Mouse (Mus musculus): Measurements from ENCODE around the gene Lrp2. TPM values are rescaled to one million over a fixed set of nuclear protein-coding genes. Genes with fewer than 3 reads are reported as not detected.

Gene Lrp2
- polyA plus RNA-seq (2015; fragmentation: Nextera tagmentation; extraction: Ambion mirVana): 0.39 and 0.59 TPM in 2 replicates

DNA sequence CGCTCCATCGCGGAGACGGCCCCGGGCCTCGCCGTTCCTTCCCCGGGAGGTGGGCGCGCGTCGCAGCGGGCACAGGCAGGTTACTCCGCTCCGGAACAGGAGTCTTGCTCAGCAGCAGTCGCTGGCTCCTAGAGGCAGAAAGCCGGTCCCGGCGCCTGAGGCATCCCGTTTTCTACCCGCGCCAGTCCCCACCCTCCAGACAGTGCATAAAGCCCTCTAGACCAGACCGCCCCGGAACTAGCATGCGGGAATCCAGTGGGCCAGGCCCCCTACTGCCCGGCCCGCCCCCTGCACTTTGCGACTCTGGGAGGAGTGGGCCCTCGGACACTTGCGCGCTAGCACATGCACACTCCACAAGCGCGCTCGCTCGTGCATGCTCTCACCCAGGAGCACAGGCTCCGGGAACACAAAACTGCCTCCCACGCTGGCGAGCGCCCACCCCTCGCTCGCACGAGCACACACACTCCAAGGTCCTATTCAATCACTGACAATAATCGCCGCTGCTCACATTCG is at the start of gene Lrp2:
TSS of gene Lrp2 (minus strand) at position 180 of the 513 bp plus-strand sequence.
- Histone ChIP-seq H3K4me2 (peak within 1 kb of the TSS; percentile 100), H3K9me3 (no peaks in the 10 kb centered on the region), H3K4me3 (peak within 1 kb of the TSS; percentile 74), H3K27ac (replicated peaks) (no peak within 1 kb of the TSS), H3K9ac (peak within 1 kb of the TSS; percentile 72), H3K27me3 (peaks cover 68% of the 10 kb centered on the region), H3K4me1 (replicated peaks) (peaks cover 42% of the 10 kb centered on the region), H3K36me3 (no peaks in the 10 kb centered on the region)
- under 1% methylated on average over 45 of the region's 45 CpGs for WGBS
- peak; percentile 78 for ATAC-seq (ENCODE audit: low read depth)

DNA sequence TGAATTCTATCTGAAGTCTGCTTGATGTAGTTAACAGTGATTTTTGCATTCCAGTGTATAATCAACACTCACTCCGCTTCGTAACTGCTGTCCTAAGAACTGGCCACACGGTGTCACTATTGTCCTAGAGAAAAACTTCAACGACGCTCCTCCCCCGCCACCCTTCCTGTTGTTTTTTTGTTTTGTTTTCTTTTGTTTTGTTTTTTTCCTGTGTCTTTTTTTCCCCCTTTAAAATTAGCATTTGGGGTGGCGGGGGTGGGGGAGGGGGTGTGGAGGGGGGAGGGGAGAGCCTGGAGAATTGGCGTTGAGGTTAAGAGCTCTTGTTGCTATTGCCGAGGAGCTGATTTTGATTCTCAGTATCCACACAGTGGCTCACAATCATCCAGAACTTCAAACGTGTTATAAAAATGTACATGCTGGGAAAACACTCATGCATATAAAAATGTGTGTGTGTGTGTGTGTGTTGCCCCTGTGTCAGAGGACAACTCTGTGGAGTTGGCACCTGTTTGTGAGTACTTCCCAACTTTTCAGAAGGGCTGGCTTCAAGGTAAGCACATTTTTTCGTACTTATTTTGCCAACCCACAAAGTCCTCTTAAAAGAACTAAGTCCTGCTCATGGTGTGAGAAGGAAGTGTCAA is 49.3 kb upstream of the Lrp2 start:
- no peaks in the 10 kb centered on the region for H3K36me3 ChIP-seq
- no peak for ATAC-seq (ENCODE audit: low read depth)

DNA sequence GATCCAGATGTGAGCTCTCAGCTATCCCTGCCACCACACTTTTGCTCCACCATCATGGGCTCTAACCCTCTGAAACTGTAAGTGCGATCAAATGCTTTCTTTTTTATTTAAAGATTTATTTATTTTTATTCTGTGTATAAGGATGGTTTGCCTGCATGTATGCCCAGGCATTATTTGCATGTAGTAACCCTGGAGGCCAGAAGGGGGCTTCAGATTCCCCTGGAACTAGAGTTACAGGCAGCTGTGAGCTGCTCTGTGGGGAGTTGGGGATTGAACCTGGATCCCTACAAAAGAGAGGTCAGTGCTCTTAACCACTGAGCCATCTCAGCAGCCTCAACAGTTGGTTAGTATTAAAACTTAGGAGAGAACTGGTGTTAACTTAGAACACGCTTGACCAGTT is 45.6 kb upstream of the Lrp2 start:
- Histone ChIP-seq H3K27ac (replicated peaks) (no peak overlapping the region), H3K4me2 (no peak overlapping the region), H3K9ac (no peak overlapping the region), H3K27me3 (peaks cover 3% of the 10 kb centered on the region; the same call in 1 of the 2 replicates), H3K9me3 (no peaks in the 10 kb centered on the region), H3K4me1 (replicated peaks) (no peaks in the 10 kb centered on the region; the same call in 1 of the 2 replicates), H3K36me3 (no peaks in the 10 kb centered on the region), H3K4me3 (no peak overlapping the region)
- 92% methylated on average over 2 of the region's 2 CpGs for WGBS
- ATAC-seq (ENCODE audit: low read depth): no peak

More for the DNA sequence above, 49.3 kb upstream of the Lrp2 start:
- WGBS: 12% methylated on average over 11 of the region's 11 CpGs
- no peaks in the 10 kb centered on the region; the same call in 1 of the 2 replicates for H3K4me1 ChIP-seq (replicated peaks)
- no peaks in the 10 kb centered on the region for H3K9me3 ChIP-seq
- H3K27ac ChIP-seq (replicated peaks): no peak overlapping the region
- peaks cover 3% of the 10 kb centered on the region; the same call in 1 of the 2 replicates for H3K27me3 ChIP-seq
- 0 out of 2 replicates have a peak overlapping the region, but pooled peaks have one; percentile 22 for H3K9ac ChIP-seq
- peak overlapping the region; percentile 50 for H3K4me2 ChIP-seq
- peak overlapping the region; percentile 27 for H3K4me3 ChIP-seq

DNA sequence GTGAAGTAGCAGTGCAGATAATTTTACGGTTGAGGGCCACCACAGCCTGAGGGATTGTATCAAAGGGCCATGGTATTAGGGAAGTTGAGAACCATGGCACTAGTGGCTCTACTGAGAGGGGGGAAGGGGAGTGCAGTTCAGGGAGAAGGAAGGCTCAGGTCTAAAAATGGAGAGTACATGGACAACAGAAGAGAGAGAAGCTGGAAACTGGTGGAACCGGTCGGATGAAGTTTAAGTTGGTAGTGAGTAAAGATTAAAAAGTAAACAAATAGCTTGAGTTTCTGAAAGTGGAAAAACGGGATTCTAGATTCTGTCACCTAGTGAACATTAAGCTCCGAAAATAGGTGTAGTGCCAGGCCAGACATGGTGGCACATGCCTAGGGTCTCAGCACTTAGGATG is 44.9 kb upstream of the Lrp2 start:
- Histone ChIP-seq H3K36me3 (no peaks in the 10 kb centered on the region), H3K4me1 (replicated peaks) (no peaks in the 10 kb centered on the region; the same call in 1 of the 2 replicates), H3K27me3 (peaks cover 3% of the 10 kb centered on the region; the same call in 1 of the 2 replicates), H3K9me3 (no peaks in the 10 kb centered on the region), H3K4me3 (no peak overlapping the region), H3K27ac (replicated peaks) (no peak overlapping the region), H3K4me2 (no peak overlapping the region), H3K9ac (no peak overlapping the region)
- WGBS: 95% methylated on average over 5 of the region's 5 CpGs
- ATAC-seq (ENCODE audit: low read depth): no peak

DNA sequence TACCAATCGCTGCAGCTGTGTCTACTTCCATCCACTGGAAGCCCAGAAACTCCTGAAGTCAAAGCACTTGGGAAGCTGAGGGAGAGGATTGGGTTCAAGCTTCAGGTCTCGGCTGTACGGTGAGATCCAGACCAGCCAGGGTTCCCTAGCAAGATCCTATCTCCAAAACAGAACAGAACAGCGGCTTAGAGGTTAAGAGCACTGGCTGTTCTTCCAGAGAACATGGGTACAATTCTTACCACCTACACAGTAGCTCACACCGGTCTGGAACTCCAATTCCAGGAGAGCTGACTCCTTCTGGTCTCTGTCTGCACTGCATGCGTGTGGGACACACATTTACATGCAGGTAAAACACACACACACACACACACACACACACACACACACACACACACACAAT is 44.0 kb upstream of the Lrp2 start:
- no peaks in the 10 kb centered on the region for H3K4me1 ChIP-seq (replicated peaks)
- no peak for ATAC-seq (ENCODE audit: low read depth)
- WGBS: 89% methylated on average over 6 of the region's 6 CpGs
- peaks cover 3% of the 10 kb centered on the region; the same call in 1 of the 2 replicates for H3K27me3 ChIP-seq
- no peak overlapping the region for H3K27ac ChIP-seq (replicated peaks)
- H3K36me3 ChIP-seq: no peaks in the 10 kb centered on the region
- H3K9me3 ChIP-seq: no peaks in the 10 kb centered on the region
- H3K4me2 ChIP-seq: no peak overlapping the region
- H3K4me3 ChIP-seq: no peak overlapping the region
- 0 out of 2 replicates have a peak overlapping the region, but pooled peaks have one; percentile 57 for H3K9ac ChIP-seq

DNA sequence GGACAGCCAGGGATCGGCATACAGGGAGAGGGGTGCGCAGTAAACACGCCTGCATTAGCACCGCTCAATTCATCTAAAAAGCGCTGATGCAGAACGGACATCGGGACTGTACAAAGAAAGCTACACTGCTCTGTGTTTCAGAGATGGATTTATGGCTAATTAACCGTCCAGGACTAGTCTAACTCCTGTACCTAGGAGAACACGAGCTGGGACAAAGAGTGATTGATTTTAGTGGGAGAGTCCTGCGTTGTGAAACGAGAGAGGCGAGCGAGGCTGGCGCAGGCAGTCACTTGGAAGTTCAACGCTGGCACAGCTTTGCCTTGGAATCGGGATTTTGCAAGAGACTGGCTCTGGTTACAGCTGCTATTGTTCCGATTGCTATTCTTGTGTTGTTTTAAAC is 43.4 kb upstream of the Lrp2 start:
- Histone ChIP-seq H3K27ac (replicated peaks) (no peak overlapping the region), H3K4me1 (replicated peaks) (no peaks in the 10 kb centered on the region), H3K4me2 (peak overlapping the region; percentile 47), H3K9ac (peak overlapping the region; percentile 57), H3K9me3 (no peaks in the 10 kb centered on the region), H3K36me3 (no peaks in the 10 kb centered on the region), H3K4me3 (peak overlapping the region; percentile 18), H3K27me3 (peaks cover 2% of the 10 kb centered on the region; the same call in 1 of the 2 replicates)
- peak; percentile 73 for ATAC-seq (ENCODE audit: low read depth)
- WGBS: 24% methylated on average over 17 of the region's 17 CpGs

DNA sequence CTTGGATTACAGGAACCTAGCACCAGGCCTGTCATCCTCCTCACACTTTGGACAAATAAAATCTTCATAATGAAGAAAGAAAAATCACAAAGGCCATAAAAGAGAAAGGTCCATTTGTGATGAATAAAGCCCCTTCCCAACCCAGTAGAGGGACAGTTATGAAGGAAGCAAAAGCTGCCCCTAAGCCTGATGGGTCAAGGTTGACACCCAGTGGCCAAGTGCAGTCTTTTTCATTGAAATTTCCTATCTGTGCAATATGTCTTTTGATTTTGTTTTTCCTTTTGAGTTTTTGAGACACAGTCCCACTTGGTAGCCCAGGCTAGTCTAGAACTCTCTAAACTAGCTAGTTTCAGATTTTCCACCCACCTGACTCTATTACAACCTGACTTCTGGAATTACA is 33.4 kb upstream of the Lrp2 start:
- H3K4me2 ChIP-seq: no peak overlapping the region
- H3K36me3 ChIP-seq: no peaks in the 10 kb centered on the region
- ATAC-seq (ENCODE audit: low read depth): no peak
- no peaks in the 10 kb centered on the region for H3K27me3 ChIP-seq
- no peak overlapping the region for H3K9ac ChIP-seq
- H3K4me1 ChIP-seq (replicated peaks): no peaks in the 10 kb centered on the region
- H3K4me3 ChIP-seq: no peak overlapping the region
- H3K9me3 ChIP-seq: no peaks in the 10 kb centered on the region
- H3K27ac ChIP-seq (replicated peaks): no peak overlapping the region

DNA sequence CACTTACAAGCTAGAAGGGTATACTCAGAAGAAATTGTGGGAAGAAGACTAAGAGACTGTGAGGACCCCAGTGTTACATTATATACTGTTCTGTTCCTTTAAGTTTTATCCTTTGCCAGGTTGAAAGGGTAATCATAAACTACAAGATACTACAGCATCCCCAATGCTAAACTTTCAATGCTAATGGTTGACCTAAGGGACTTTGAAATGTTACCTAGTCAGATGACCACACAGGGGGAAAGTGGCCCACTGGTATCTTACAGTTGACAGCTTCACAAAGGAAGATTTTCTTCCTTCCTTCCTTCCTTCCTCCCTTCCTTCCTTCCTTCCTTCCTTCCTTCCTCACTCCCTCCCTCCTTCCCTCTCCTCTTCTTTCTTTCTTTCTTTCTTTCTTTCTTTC is 32.5 kb upstream of the Lrp2 start:
- no peaks in the 10 kb centered on the region for H3K4me1 ChIP-seq (replicated peaks)
- no peak overlapping the region for H3K27ac ChIP-seq (replicated peaks)
- ATAC-seq (ENCODE audit: low read depth): no peak
- H3K4me2 ChIP-seq: no peak overlapping the region
- H3K27me3 ChIP-seq: no peaks in the 10 kb centered on the region
- no peak overlapping the region for H3K9ac ChIP-seq
- H3K4me3 ChIP-seq: no peak overlapping the region
- no peaks in the 10 kb centered on the region for H3K36me3 ChIP-seq
- H3K9me3 ChIP-seq: no peaks in the 10 kb centered on the region

DNA sequence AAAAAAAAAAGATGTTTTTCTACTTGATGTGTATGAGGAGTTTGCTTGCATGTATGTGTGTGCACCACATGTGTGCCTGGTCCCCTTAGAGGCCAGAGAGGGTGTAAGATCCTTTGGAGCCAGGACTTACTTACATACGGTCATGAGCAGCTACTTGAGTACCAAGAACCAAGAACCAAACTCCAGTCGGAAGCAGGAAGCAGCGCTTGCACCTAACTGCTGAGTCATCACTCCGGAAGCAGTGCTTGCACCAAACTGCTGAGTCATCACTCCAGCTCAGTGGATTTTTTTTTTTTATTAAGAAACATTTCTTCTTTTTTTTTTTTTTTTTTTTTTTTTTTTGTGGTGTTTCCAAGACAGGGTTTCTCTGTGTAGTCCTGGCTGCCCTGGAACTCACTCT is 27.4 kb upstream of the Lrp2 start:
- Histone ChIP-seq H3K9ac (no peak overlapping the region), H3K27me3 (no peaks in the 10 kb centered on the region), H3K9me3 (no peaks in the 10 kb centered on the region), H3K4me3 (no peak overlapping the region), H3K4me1 (replicated peaks) (peaks cover 6% of the 10 kb centered on the region), H3K27ac (replicated peaks) (no peak overlapping the region), H3K4me2 (no peak overlapping the region), H3K36me3 (no peaks in the 10 kb centered on the region)
- WGBS: 77% methylated on average over 4 of the region's 4 CpGs
- no peak for ATAC-seq (ENCODE audit: low read depth)

DNA sequence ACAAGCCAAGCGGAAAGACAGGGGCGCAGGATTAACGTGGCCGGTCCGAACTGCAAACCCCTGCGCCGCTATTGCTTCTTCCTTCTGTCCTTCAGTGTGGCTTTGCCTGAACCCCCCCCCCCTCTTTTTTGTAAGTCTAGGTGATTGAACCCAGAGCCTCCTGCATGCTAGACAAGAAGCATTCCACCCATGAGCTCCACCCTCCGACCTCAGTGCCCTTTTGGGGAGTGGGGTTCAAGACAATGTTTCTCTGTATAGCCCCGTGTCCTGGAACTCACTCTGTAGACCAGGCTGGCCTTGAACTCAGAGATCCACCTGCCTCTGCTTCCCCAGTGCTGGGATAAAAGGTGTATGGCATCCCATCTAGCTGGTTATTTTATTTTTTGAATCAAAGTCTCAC is 26.9 kb upstream of the Lrp2 start:
- no peaks in the 10 kb centered on the region for H3K36me3 ChIP-seq
- no peak overlapping the region for H3K4me3 ChIP-seq
- no peak overlapping the region for H3K9ac ChIP-seq
- H3K4me1 ChIP-seq (replicated peaks): peaks cover 6% of the 10 kb centered on the region
- no peaks in the 10 kb centered on the region for H3K9me3 ChIP-seq
- H3K27ac ChIP-seq (replicated peaks): no peak overlapping the region
- H3K27me3 ChIP-seq: no peaks in the 10 kb centered on the region
- no peak overlapping the region for H3K4me2 ChIP-seq
- ATAC-seq (ENCODE audit: low read depth): no peak
- WGBS: 59% methylated on average over 9 of the region's 9 CpGs

DNA sequence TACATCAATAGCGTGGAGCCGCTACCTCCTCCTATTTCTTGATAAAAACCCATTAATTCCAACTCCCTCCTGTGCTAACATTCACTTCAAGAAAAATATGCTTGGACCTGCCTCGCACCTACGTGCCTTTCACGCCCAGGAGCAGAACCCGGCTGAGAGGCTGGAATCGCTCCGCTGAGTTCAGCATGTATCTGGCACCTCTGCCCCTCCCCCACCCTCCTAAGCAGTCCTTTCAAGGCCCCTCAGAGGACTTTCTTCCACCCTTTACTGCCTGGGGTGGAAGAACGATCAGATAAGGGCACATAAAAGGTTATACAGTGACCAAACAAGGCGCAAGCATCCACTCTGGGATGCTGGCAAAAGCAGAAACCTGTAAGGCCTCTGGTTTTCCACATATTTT is 26.4 kb upstream of the Lrp2 start:
- Histone ChIP-seq H3K4me3 (no peak overlapping the region), H3K4me1 (replicated peaks) (peaks cover 6% of the 10 kb centered on the region), H3K27ac (replicated peaks) (no peak overlapping the region), H3K9ac (no peak overlapping the region), H3K27me3 (no peaks in the 10 kb centered on the region), H3K9me3 (no peaks in the 10 kb centered on the region), H3K4me2 (no peak overlapping the region), H3K36me3 (no peaks in the 10 kb centered on the region)
- WGBS: 11% methylated on average over 10 of the region's 10 CpGs
- no peak for ATAC-seq (ENCODE audit: low read depth)

DNA sequence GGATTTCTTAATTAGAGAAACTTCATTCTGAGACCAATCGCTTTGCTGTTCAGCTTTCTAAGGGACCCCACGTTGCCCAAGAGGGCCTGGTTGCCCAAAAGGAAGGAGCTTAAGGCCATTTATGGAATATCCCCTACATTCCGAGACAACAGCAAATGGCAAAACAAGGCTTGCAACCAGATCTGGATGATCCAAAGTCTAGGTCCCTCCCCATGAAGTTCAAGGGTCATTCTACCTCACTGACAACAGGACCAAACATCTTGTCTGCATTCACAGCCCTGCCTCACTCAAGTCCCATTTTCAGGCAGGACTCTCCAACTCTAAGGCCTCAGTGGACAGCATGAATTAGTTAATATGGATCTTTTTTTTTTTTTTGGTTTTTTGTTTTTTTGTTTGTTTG is 20.8 kb upstream of the Lrp2 start:
- Histone ChIP-seq H3K9ac (no peak overlapping the region), H3K4me3 (no peak overlapping the region), H3K27me3 (no peaks in the 10 kb centered on the region), H3K36me3 (no peaks in the 10 kb centered on the region), H3K9me3 (no peaks in the 10 kb centered on the region), H3K27ac (replicated peaks) (no peak overlapping the region), H3K4me1 (replicated peaks) (no peaks in the 10 kb centered on the region), H3K4me2 (no peak overlapping the region)
- ATAC-seq (ENCODE audit: low read depth): no peak
- 88% methylated on average over 3 of the region's 3 CpGs for WGBS
